ENCODE assay signal across 8 mouse cellular contexts in genomic region chr12:114378696-114379350, GRCm38 (mm10).
A peak's percentile ranks its signal among the peaks of the same experiment; 100 is the strongest.
DNase-seq lines count a peak whose midpoint lies in the region; ATAC-seq lines count a peak whose summit lies in the region.
"Not testable (repeated sequence)": the region's sequence is repeated elsewhere in the genome, so short reads cannot be mapped to it uniquely, and the experiment has no call there.

No protein-coding gene starts in this region.

- H3K4me3 ChIP-seq in erythroblast, embryonic 14.5 days (replicated peaks) = peak overlapping the region; percentile 34
- peak overlapping the region; percentile 46 for H3K4me3 ChIP-seq in heart, embryonic 15.5 days
- H3K4me3 ChIP-seq in limb, embryonic 13.5 days = peak overlapping the region; percentile 20

- H3K4me2 ChIP-seq in heart, embryonic 15.5 days = peak overlapping the region; percentile 61
- H3K4me2 ChIP-seq in limb, embryonic 13.5 days (replicated peaks) = peak overlapping the region; percentile 34

- H3K9me3 ChIP-seq in erythroblast, embryonic 14.5 days (ENCODE audit: control insufficient read depth, low read length); heart, embryonic 15.5 days (replicated peaks): not testable (repeated sequence)
- peaks cover 18% of the 10 kb centered on the region for H3K9me3 ChIP-seq in limb, embryonic 13.5 days

- not testable (repeated sequence) for H3K4me1 ChIP-seq in erythroblast, embryonic 14.5 days (ENCODE audit: control insufficient read depth); heart, embryonic 15.5 days (replicated peaks); limb, embryonic 13.5 days

- not testable (repeated sequence) for H3K27me3 ChIP-seq in erythroblast, embryonic 14.5 days (ENCODE audit: control insufficient read depth); heart, embryonic 15.5 days; limb, embryonic 13.5 days

- peak; percentile 73 for DNase-seq in adrenal gland, adult 2 months
- peak; percentile 19 for DNase-seq in kidney, adult 18-20 months
- DNase-seq in lung, postnatal 36 days = peak; percentile 19
- peak; percentile 15 to 21 for DNase-seq in right cerebral cortex, postnatal 10 days (ENCODE audit: low spot score in 2 of 2)
- DNase-seq in thymus, postnatal 25 days = peak; percentile 38

- not testable (repeated sequence) for H3K27ac ChIP-seq in heart, embryonic 15.5 days; limb, embryonic 13.5 days

- H3K36me3 ChIP-seq in erythroblast, embryonic 14.5 days (ENCODE audit: control insufficient read depth); heart, embryonic 15.5 days; limb, embryonic 13.5 days: not testable (repeated sequence)

- 22% methylated on average over 39 of the region's 43 CpGs for WGBS in heart, embryonic 15.5 days
- WGBS in limb, embryonic 13.5 days = 36% methylated on average over 37 of the region's 43 CpGs

- H3K9ac ChIP-seq in heart, embryonic 15.5 days; limb, embryonic 13.5 days: not testable (repeated sequence)

- peak; percentile 43; the same call in 1 of the 2 replicates for ATAC-seq in heart, embryonic 15.5 days (replicated peaks; ENCODE audit: insufficient number of reproducible peaks, insufficient read depth, low FRiP score, low read depth)
- not testable (repeated sequence) for ATAC-seq in limb, embryonic 13.5 days (ENCODE audit: low FRiP score, low read depth)

Comparison
In these comparisons a context has a peak if more than half of its experiments do, and no peak if none do; other contexts are left out.
1. DNase-seq: peak in every context shown above with its lines; median percentile 73 in adrenal gland, adult 2 months; 38 in thymus, postnatal 25 days; 19 in kidney, adult 18-20 months; 19 in lung, postnatal 36 days; 18 in right cerebral cortex, postnatal 10 days.